Mouse (Mus musculus) NIH3T3 (cell line): ENCODE measurements at regions not wholly inside any gene's neighbourhood (a gene's known extent, or its start where the extent isn't known, plus 50 kb on each side); places are given as distances from the start of the nearest gene placed in this dataset.

ENCODE experiments used
- DNase-seq: peaks from one replicate; pipeline ENCODE4 v3.0.0-alpha.2; 2012; ENCODE audit warnings: low read depth

GRCm38 (mm10) chr8:116227003-116227402 lies 277.8 kb upstream of the Dynlrb2 start:
- DNase-seq: no peak

DNA sequence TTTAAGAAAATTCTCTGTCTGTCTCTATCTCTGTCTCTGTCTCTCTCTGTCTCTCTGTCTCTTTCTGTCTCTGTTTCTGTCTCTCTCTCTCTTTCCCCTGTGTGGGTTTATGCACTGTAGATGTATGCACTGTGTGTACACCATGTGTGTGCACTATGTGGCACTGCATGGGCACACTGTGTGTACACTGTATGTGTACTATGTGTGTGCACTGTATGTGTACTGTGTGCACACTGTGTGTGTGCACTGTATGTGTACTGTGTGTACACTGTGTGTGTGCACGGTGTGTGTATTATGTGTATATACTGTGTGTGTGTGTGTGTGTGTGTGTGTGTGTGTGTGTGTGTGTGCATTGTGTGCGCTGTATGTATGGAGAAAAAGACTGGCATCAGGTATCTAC lies 281.5 kb upstream of the Dynlrb2 start:
- DNase-seq: no peak

DNA sequence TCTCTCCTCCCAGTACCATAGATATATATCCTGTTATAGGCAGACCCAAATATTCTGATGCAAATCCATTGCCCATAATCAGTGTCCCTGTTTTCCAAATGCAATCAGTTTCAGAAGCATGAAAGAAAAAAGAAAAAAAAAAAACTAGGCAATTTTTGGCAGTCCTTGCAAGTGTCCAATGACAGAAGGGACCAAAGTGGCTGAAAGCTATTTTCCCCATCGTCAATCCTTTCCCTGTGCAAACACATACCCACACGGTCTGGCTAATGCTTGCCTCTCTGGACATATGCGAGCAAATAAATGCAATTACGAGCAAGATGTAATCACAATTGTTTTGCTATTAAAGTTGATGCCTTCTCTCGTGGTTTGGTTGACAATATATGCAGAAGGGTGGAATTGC lies 288.9 kb upstream of the Dynlrb2 start:
- DNase-seq: no peak

DNA sequence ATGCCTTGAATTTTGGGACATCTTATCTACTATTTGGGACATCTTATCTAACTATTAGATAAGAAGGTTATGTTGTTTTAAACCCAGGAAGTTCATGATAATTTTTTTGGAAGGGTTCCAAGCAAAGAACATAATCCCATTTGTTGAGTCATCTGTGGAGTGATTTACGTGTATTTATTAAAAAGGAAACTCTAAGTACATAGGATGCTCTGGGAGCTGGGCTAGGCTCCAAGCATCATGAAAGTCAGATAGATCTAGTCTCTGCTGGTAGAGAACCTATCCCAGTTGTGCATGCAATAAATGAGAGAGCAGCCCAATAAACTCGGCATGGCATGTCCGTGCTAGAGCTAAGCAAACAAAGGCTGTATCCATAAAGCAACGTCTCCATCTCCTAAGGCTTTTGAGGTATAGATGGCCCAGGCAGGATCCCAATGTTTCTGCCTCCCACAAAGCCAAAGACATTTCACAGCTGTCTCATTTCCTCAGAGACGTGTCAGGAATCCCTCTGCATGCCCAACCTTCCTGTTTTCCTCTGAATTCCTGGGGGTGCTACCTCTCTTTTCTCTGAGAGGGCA lies 289.4 kb upstream of the Dynlrb2 start:
- DNase-seq: no peak

DNA sequence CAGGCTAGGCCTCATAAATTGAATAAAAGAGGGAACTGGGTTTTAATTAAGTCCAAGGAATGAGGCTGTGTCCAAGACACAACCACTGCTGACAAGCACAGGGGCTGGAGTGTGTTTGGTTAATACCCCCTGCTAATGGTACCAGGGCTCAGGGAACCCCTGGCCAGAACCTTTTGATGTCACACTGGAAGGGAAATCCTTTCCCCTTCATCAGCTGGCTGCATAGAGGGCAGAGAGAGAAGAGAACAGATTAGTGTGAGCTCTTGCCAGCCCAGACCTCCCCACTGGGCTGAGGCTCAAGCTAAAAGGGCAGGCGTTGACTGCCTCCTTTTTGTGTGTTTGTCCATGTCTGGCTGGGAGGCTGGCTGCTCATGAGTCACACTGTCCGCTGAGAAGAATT lies 301.1 kb upstream of the Dynlrb2 start:
- no peak for DNase-seq

DNA sequence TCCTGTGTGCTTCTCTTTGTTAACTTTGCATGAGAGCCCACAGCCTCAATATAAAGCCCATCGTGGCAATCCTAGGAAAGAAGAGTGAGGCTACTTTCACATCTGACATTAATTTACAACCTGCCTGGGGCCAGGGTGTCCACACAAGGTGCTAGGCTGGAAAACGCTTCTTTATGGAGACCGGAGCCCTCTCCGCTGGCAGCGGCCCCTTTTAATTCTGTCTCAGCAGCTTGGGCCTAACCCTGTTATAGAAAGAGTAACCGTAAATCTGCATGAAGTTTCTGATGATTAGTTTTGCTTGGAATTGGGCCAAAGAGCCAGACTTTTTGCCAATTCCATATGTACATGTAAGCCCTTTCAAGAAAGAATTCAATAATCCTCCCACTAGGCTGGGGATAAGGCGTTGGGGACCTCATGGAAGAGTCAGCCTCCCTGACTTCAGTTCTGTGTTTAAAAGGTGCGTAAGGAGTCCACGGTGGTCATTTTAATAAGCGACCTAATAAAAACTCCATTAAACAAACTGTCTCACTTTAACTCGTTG lies 304.2 kb upstream of the Dynlrb2 start:
- DNase-seq: no peak

- DNase-seq: no peak
These were observed 308.1 kb upstream of the Dynlrb2 start for GRCm38 (mm10) chr8:116196623-116197184.

GRCm38 (mm10) chr8:116192096-116192495 lies 312.7 kb upstream of the Dynlrb2 start:
- DNase-seq: no peak

- DNase-seq: no peak
These were observed 319.6 kb upstream of the Dynlrb2 start for GRCm38 (mm10) chr8:116185206-116185605.

GRCm38 (mm10) chr8:116184241-116184640 lies 320.5 kb upstream of the Dynlrb2 start:
- no peak for DNase-seq

DNA sequence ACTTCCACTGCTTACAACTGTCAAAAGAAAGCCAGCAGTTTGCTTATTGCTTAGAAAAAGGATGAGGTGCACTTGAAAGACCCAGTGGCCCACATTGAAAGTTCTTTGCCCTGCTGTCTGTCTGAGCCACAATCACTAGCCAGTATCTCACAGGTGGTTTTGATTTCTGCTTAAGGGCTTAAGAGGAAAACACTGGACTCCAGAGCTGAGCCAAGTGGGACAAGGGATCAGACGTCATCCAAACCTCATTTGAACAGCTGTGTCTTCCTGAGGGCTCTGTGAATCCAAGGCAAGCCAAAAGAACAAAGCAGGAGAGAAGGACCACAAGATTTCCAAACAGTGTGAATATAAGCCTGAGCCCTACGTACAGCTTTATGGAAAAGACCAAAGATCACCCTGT lies 326.8 kb upstream of the Dynlrb2 start:
- DNase-seq: peak; percentile 3

DNA sequence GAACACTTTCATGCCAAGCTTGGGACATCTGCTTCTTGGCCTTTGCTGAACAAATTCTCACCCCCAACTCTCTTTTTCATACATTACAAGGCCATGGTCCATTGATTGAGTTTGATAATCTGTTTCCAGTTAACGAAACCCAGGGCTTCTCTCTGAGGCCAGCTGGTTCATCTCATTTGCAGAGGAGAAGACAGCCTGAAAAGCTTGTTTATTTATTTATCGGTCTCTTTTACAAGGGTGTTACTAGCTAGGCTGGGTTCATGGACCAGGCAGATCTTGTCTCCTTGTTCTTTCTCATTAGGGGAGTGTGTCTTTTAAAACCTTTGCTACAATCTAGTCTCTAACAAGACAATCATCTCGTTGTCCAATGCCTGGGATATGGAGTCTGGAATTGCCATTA lies 329.9 kb upstream of the Dynlrb2 start:
- DNase-seq: no peak

DNA sequence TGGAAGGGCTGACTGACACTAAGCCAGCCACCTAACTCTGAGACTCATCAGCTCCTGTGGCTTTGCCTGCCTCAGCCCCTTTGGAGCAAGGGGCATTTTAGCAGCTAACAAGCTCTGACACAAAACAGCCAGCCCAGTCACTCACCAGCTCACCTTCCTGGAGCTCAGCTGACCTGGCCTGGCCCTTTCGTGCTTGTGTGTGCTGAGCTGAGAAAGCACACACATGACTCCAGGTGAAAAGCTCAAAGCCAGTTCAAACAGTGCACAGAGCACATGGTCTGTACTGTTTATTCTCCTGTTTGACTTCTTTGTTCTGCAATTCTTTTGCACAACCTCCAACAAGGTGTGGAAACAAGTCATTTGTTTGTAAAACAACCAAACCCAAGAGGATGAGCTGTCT lies 330.8 kb upstream of the Dynlrb2 start:
- DNase-seq: no peak

GRCm38 (mm10) chr8:116167874-116168273 lies 336.9 kb upstream of the Dynlrb2 start:
- DNase-seq: no peak

- no peak for DNase-seq
These were observed 339.8 kb upstream of the Dynlrb2 start for GRCm38 (mm10) chr8:116164989-116165299.

GRCm38 (mm10) chr8:116164190-116164988 lies 340.4 kb upstream of the Dynlrb2 start:
- DNase-seq: no peak

DNA sequence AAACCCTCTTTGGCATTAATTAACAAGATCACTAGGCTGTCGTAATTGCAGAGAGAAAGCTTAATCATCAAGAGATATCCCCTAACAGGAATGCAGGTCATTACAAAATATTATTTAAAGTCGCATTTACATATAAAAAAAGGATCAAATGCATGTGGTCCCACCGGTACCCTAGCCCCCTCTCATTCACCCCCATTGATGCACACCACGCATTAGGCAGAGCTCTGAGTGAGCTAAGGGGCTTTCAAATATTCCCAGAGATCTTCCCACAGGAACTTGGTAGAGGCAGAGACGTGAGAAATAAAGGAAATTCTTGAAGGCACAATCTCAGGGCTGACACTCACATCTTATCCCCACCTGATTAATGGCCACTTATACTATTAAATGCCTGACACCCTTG lies 343.8 kb upstream of the Dynlrb2 start:
- no peak for DNase-seq

DNA sequence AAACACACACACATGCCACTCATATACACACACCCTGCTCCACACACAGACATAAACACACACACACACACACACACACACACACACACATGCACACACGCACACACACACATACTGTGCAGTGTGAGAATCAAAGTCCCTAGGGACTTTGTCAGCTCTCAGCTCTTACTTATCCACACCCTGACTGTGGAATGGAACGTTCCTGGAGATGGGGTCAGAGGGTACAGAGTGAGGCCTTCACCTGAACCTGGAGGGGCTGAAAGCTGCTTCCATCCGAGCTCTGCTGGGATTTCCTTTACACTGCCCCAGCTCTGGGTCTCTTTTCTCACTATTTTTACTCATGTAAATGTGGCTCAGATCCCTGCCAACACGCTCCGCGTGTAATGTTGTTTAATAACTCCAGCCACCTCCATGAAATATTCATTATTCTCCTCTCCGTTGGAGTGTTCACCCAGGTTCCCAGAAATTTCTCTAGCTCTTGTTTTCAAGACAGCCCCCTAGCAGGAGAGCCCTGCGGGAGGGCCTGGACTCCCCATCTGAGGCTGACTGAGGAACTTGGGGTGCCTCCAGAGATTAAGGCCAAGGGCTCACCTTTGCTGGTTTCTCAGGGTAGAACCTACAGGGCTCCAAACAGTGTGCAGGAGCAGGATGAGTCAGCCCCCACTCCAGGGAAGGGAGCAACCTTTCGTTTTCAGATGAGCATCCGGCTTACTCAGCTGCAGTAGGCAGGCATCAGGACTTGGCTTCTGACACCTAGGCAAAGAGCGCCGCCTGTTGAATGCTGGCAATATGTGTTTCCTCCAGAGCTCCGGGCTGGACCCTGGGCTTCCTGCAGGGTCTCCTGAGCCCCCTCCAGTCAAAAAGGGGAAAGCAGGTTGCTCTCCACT lies 360.8 kb upstream of the Dynlrb2 start:
- DNase-seq: peak; percentile 71

- no peak for DNase-seq
These were observed 363.4 kb upstream of the Dynlrb2 start for GRCm38 (mm10) chr8:116141363-116141762.

DNA sequence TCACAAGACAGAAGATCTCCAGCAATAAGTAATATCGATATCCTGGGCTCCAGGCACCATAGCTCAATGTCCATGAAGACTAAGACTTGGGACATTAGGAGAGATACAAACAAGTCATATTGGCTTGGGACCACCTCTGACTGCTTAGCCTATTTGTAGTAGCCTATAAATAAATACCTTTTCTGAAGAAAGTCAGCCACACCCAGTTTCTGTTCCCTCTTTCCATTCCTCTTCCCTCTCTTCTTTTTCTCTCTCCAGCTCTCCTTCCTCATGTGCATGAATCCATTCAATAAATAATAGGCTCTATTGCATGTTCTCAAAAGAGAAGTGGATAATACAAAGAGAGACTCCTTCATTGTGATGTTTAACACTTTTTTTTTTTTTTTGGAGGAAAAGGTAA lies 364.8 kb upstream of the Dynlrb2 start:
- no peak for DNase-seq

DNA sequence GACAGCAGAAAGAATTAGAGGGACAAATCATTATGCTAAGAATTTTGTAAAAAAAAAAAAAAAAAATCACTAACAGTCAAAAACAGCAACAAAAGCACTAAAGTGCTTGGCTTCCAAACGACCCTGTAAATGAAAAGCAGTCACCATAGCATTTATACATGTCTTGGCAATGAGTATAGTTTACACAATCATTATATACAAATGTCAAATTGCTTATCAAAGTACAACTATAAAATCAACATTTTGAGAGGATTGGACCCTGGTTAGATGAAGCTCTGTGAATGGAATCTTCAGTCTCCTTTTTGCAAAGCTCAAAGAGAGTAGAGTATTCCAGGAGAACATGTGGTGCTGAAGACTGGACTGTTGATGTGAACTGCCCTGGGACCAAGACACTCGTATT lies 367.0 kb upstream of the Dynlrb2 start:
- DNase-seq: no peak

DNA sequence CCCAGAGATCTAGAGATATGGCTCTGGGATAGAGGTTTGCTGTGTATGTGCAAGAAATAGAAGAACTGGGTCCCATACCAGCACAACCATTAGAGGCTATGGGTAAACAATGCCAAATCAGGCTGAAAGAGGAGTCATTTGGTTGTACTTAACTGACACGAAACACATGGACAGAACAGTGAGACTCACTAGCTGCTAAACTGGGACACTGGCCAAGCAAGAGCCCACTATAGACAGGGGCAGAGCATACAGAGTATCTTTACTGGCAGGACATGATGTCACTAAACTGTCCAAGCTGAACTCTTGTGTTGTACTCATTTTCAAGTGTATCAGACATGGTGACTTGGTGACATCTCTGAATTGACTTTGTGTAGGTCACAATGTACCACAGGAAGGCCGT lies 371.3 kb upstream of the Dynlrb2 start:
- no peak for DNase-seq

DNA sequence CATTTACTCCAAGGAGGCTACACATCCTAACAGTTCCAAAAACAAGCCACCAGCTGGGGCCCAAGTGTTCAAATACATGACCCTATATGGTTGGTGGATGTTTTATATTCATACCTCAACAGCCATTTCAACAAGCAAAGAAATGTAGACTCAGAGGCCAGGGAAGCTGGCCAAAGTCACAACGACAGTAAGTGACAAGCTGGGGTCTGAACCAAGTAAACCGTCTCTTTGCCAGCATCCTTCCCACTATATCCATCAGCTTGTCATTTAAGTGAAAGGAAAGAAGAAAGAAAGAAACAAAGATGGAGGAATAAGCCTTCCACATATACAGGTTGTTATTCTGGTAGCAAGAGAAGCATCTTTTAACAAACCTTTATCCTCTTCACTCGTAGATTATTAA lies 371.7 kb upstream of the Dynlrb2 start:
- no peak for DNase-seq
